Mouse (Mus musculus) embryonic facial prominence, embryonic 11.5 days (tissue): ENCODE measurements around the gene Prkacb. TPM values are rescaled to one million over a fixed set of nuclear protein-coding genes. Genes with fewer than 3 reads are reported as not detected.
A peak's percentile ranks its signal among the peaks of the same experiment; 100 is the strongest.

Experiments
- ATAC-seq: fragments of 200-750 bp; cut with Nextera tagmentation; replicated peaks from 2 replicates; pipeline ENCODE4 v1.8.0; 2017; ENCODE audit warnings: low read depth; ENCODE audit not compliant: insufficient number of reproducible peaks, low FRiP score, low TSS enrichment
- DNase-seq: peaks from one replicate; pipeline ENCODE4 v3.0.0-alpha.2; 2015; ENCODE audit warnings: low spot score
- H3K27ac ChIP-seq: fragments of 300-500 bp; sonication (generic); replicated peaks from 2 replicates; pipeline ENCODE4 v1.5.1; 2014; ENCODE audit warnings: mild to moderate bottlenecking, low read depth, low read length, control low read depth
- H3K27me3 ChIP-seq: fragments of 300-500 bp; sonication (generic); 2 replicates; pipeline ENCODE4 v1.6.1; 2014; ENCODE audit warnings: mild to moderate bottlenecking, low read length, moderate library complexity, mixed read lengths; ENCODE audit not compliant: control insufficient read depth, insufficient read depth
- H3K36me3 ChIP-seq: fragments of 300-500 bp; sonication (generic); replicated peaks from 2 replicates; pipeline ENCODE4 v1.6.1; 2014; ENCODE audit warnings: low read depth, mild to moderate bottlenecking, low read length, moderate library complexity, mixed read lengths; ENCODE audit not compliant: control insufficient read depth, insufficient read depth
- H3K4me1 ChIP-seq: fragments of 300-500 bp; sonication (generic); 2 replicates; pipeline ENCODE4 v1.6.1; 2014; ENCODE audit warnings: low read length, mixed read lengths; ENCODE audit not compliant: control insufficient read depth, insufficient read depth
- H3K4me2 ChIP-seq: fragments of 300-500 bp; sonication (generic); 2 replicates; pipeline ENCODE4 v1.6.1; 2014; ENCODE audit warnings: low read depth, mild to moderate bottlenecking, control low read depth, low read length, moderate library complexity
- H3K4me3 ChIP-seq: fragments of 300-500 bp; sonication (generic); 2 replicates; pipeline ENCODE4 v1.5.1; 2014; ENCODE audit warnings: low read depth, low read length, control low read depth
- H3K9ac ChIP-seq: fragments of 300-500 bp; sonication (generic); replicated peaks from 2 replicates; pipeline ENCODE4 v1.6.1; 2014; ENCODE audit warnings: mild to moderate bottlenecking, control low read depth, low read length
- H3K9me3 ChIP-seq: fragments of 300-500 bp; sonication (generic); replicated peaks from 2 replicates; pipeline ENCODE4 v1.6.1; 2016; ENCODE audit warnings: mild to moderate bottlenecking, low read length, inconsistent platforms, mixed read lengths; ENCODE audit not compliant: control insufficient read depth
- WGBS: fragments of 180-500 bp; shearing (Covaris S2); extraction: QIAGEN DNeasy Blood & Tissue Kit; methylation state at CpG from one replicate; pipeline ENCODE4 v1.1.7; 2014; 5-methylcytosine and 5-hydroxymethylcytosine counted together
- polyA plus RNA-seq: library from polyadenylated mRNA; unstranded; fragments of >200 nt; fragmentation: Nextera tagmentation; extraction: Ambion mirVana; gene quantifications from 2 replicates; pipeline ENCODE4 v1.2.1, GENCODE M21; 2014

Gene Prkacb
- polyA plus RNA-seq, 1 experiment from 2014 or later, result 78.1 TPM

DNA sequence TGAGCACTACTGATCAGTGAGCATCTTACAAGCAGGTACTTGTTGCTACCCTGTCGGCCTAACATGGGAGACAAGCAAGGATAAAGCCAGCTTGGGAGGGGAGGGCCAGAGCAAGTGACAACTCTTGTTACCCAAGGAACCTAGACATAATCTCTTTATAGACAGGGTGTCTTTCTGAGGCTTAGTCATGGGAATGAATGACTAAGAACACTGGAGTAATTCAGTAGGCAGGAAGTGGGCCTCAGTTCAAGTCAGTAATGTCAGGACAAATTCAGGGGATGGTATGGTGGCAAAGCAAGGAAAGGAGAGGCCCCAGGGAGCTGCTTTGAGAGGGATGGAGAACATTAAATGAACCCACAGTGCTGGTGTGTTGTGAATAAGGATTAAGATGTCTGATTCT, 103.7 kb downstream of the Prkacb start:
- ATAC-seq (no peak), DNase-seq (no peak)
- no peak overlapping the region for H3K4me2 ChIP-seq
- no peaks in the 10 kb centered on the region for H3K9me3 ChIP-seq
- H3K27me3 ChIP-seq, result no peaks in the 10 kb centered on the region
- 68% methylated on average over 1 of the region's 1 CpGs for WGBS
- no peak overlapping the region for H3K27ac ChIP-seq
- no peaks in the 10 kb centered on the region for H3K36me3 ChIP-seq
- H3K4me3 ChIP-seq, result no peak overlapping the region
- H3K4me1 ChIP-seq, result no peaks in the 10 kb centered on the region
- H3K9ac ChIP-seq, result no peak overlapping the region

DNA sequence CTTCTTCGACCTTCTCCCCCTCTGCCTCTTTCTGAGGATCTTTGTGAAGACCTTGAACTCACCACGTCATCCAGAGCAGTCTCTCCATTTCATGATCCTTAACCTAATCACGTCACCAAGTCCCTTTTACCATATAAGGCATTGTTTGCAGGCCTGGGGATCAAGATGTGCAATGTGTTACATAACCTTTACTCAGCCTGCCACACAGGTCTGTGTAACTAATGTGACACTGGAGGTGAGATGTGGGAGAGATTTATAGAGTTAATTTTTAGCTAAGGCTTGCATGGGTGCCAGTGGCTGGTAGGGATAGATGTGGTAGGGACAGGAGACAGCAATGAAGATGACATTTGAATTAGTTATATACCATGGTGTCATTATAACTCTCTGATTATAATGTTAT, 104.4 kb downstream of the Prkacb start:
- DNase-seq (no peak), ATAC-seq (no peak)
- Histone ChIP-seq H3K9me3 (no peaks in the 10 kb centered on the region), H3K4me1 (no peaks in the 10 kb centered on the region), H3K27ac (no peak overlapping the region), H3K9ac (no peak overlapping the region), H3K36me3 (no peaks in the 10 kb centered on the region), H3K4me3 (no peak overlapping the region), H3K4me2 (no peak overlapping the region), H3K27me3 (no peaks in the 10 kb centered on the region)
- 74% methylated on average over 3 of the region's 3 CpGs for WGBS

DNA sequence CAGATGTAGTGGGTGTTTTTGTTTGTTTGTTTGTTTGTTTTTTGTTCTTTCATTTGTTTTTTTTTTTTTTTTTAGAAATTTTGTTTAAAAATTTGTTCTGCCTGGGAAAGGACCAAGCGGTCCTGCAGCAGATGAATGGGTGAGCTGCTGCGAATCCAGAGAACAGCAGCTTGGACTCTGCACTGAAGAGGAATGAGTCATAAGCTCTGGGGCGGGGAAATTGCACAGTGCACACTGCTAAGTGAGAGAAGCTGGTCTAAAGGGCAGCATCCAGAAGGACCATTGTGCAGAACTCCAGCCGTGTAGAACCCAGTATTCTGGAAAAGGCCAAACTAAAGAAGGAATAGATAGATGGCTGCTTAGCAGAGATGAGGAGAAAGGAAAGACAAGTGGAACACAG, 108.7 kb downstream of the Prkacb start:
- H3K36me3 ChIP-seq, result no peaks in the 10 kb centered on the region; the same call in 1 of the 2 replicates
- DNase-seq, result no peak
- H3K4me2 ChIP-seq, result no peak overlapping the region
- H3K27me3 ChIP-seq, result no peaks in the 10 kb centered on the region
- no peak overlapping the region for H3K4me3 ChIP-seq
- no peak overlapping the region for H3K27ac ChIP-seq
- no peaks in the 10 kb centered on the region for H3K4me1 ChIP-seq
- H3K9ac ChIP-seq, result no peak overlapping the region
- H3K9me3 ChIP-seq, result no peaks in the 10 kb centered on the region
- ATAC-seq, result no peak
- 87% methylated on average over 4 of the region's 4 CpGs for WGBS

DNA sequence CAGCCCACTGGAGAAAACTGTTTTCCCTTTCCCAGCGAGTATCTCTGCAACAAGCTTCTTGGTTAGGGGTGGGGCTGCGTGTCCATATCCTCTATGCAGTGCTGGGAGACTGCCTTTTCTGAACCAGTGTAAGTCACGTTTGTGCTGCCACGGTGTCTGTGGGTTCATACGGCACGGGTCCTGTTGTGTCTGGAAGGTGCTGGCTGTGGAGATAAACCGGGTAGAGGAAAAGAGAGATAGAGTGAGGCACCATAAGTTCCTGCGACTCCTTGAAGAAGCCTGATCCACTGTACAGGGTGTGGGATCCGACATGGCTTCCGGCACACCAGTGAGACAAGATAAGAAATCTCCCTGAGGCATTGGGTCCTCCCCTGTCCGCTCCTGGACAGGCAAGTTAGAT, 112.7 kb downstream of the Prkacb start:
- no peak overlapping the region for H3K9ac ChIP-seq
- DNase-seq, result no peak
- no peaks in the 10 kb centered on the region for H3K9me3 ChIP-seq
- H3K36me3 ChIP-seq, result no peaks in the 10 kb centered on the region; the same call in 1 of the 2 replicates
- H3K27me3 ChIP-seq, result no peaks in the 10 kb centered on the region
- no peak for ATAC-seq
- WGBS, result 81% methylated on average over 11 of the region's 11 CpGs
- no peak overlapping the region for H3K27ac ChIP-seq
- H3K4me1 ChIP-seq, result no peaks in the 10 kb centered on the region
- no peak overlapping the region for H3K4me3 ChIP-seq
- H3K4me2 ChIP-seq, result no peak overlapping the region

DNA sequence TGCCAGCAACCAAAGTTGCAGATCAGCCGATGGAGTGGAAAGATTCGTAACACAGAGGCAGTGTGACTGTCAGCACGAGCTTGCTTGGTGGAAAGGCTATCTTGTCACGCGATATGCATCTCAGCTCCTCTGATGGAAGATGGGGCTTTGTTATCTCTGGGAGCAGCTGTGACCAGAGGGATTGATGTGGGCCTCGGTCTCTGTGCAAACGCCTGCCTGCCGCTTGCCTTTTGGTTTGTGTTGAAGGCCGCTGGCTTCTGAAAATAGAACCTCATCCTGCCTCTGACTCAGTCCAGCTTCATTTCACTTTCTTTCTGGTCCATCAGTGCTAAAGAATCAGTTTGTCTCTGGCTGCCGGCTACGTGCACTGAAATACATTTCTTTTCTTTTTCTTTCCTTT, 113.8 kb downstream of the Prkacb start:
- Histone ChIP-seq H3K27me3 (no peaks in the 10 kb centered on the region), H3K36me3 (no peaks in the 10 kb centered on the region; the same call in 1 of the 2 replicates), H3K9ac (0 out of 2 replicates have a peak overlapping the region, but pooled peaks have one; percentile 19), H3K4me2 (no peak overlapping the region), H3K9me3 (no peaks in the 10 kb centered on the region), H3K4me3 (no peak overlapping the region), H3K27ac (no peak overlapping the region), H3K4me1 (no peaks in the 10 kb centered on the region)
- WGBS, result 60% methylated on average over 11 of the region's 11 CpGs
- ATAC-seq (no peak), DNase-seq (no peak)

DNA sequence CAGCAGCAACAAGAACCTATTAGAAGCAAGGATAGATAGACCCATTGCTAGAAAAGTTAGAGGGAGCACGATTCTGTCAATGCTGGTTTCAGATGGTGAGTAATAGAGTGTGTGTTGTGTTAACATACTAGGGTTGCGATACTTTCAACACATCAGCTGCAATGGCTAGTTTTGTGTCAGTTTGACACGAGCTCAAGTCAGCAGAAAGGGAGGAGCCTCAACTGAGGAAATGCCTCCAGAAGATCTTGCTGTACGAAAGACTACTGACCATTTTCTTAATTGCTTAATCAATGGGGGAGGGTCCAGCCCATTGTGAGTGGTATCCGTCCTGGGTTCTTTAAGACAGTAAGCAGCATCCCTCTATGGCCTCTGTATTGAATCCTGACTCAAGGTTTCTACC, 120.2 kb downstream of the Prkacb start:
- DNase-seq (no peak), ATAC-seq (no peak)
- WGBS, result 77% methylated on average over 5 of the region's 5 CpGs
- no peak overlapping the region for H3K27ac ChIP-seq
- H3K9me3 ChIP-seq, result no peaks in the 10 kb centered on the region
- H3K4me2 ChIP-seq, result no peak overlapping the region
- H3K9ac ChIP-seq, result no peak overlapping the region
- no peaks in the 10 kb centered on the region for H3K27me3 ChIP-seq
- no peak overlapping the region for H3K4me3 ChIP-seq
- no peaks in the 10 kb centered on the region for H3K4me1 ChIP-seq
- H3K36me3 ChIP-seq, result no peaks in the 10 kb centered on the region

DNA sequence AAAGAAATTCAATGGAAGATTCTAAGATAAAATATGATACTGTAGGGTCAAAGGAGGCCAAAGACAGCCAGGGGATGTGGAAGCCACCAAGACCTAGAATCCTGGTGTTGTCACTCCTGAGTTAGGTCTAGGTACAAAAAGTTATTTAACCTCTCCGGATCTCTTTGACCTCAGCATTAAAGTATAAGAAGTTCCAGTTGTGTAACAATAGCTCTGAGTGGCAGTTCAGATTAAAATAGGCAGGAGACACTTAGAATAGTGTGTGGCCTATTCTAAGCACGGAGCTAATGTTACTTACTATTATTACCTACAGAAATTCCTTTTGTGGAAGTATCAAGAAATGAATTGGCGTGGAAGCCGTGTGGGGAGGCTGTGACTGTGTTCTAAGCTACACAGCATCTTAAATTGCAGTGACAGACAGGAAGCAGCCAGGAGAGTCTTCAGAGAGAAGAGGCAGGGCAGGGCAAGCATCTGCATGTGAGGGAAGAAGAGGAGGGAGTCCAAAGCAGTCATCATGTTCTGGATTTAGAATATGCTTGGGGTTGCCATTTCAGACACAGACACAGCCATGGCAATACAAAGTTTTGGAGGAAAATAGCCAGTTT, 125.6 kb downstream of the Prkacb start:
- DNase-seq, result no peak
- H3K27me3 ChIP-seq, result no peaks in the 10 kb centered on the region
- no peak for ATAC-seq

DNA sequence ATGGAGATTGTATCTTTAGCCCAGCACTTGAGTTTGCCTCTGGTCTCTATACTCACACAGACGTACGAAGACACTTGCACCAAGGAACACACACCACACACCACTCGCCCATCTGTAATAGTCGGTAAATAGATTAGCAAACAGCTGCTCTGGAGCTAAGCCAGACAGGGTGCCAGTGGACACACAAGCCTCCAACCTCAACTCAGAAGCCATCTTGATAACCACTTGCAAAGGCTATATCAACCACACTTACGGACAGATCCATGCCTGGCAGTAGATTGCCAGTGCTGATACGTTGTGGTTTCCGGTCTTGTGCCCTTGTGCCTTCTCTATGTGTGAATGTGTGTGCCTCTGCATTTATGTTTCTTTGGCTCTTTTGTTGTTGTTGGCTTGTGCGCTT, 126.4 kb downstream of the Prkacb start:
- no peak overlapping the region for H3K9ac ChIP-seq
- no peak overlapping the region for H3K27ac ChIP-seq
- H3K4me3 ChIP-seq, result no peak overlapping the region
- no peak for DNase-seq
- H3K9me3 ChIP-seq, result no peaks in the 10 kb centered on the region
- no peaks in the 10 kb centered on the region for H3K36me3 ChIP-seq
- 92% methylated on average over 8 of the region's 8 CpGs for WGBS
- no peaks in the 10 kb centered on the region for H3K4me1 ChIP-seq
- ATAC-seq, result no peak
- H3K4me2 ChIP-seq, result no peak overlapping the region
- no peaks in the 10 kb centered on the region for H3K27me3 ChIP-seq

More for the DNA sequence above, 125.6 kb downstream of the Prkacb start:
- H3K36me3 ChIP-seq, result no peaks in the 10 kb centered on the region
- no peaks in the 10 kb centered on the region for H3K4me1 ChIP-seq
- no peak overlapping the region for H3K9ac ChIP-seq
- no peak overlapping the region for H3K27ac ChIP-seq
- no peak overlapping the region for H3K4me2 ChIP-seq
- WGBS, result 71% methylated on average over 4 of the region's 4 CpGs
- no peak overlapping the region for H3K4me3 ChIP-seq
- H3K9me3 ChIP-seq, result no peaks in the 10 kb centered on the region
